Mouse (Mus musculus): ENCODE data around the gene Gse1. TPM values are rescaled to one million over a fixed set of nuclear protein-coding genes. Genes with fewer than 3 reads are reported as not detected.
A peak's percentile ranks its signal among the peaks of the same experiment; 100 is the strongest.

The Gse1 gene
- total RNA-seq, 2 experiments from 2014 or later: 8.4 to 32.7 TPM

DNA sequence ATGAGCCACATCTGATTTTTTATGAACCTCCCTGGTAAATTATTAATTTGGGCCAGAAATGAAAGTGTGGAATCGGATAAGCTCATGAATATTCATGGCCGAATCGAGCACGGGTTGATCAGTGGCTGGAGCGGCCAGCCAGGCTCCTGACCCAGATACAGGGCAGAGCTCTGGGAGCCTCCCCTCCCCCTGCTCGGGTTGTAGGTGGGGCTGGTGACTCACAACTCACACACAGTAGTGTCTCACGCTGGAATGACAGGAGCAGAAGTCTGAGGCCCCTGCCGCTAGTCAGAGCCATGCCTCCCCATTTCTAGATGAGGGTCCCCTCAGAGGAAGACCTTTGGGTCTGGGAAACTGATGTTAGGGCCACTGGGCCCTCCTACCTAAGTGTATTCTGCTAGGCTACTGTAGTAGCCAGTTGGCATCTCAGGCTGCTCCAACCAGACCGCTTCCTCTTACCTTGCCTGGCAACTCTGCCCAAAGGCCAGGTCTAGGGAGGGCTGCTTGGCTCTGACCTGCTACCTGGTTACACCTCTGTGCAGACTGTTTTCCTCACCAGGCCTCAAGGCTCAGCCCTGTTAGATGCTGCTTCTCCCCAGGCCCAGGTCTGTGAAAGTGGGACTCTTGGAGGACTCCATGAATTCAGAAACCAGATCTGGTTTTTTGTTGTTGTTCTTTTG lies 270.8 kb downstream of the Gse1 start:
- no peak for ATAC-seq (replicated peaks; ENCODE audit: poor library complexity, severe bottlenecking)

DNA sequence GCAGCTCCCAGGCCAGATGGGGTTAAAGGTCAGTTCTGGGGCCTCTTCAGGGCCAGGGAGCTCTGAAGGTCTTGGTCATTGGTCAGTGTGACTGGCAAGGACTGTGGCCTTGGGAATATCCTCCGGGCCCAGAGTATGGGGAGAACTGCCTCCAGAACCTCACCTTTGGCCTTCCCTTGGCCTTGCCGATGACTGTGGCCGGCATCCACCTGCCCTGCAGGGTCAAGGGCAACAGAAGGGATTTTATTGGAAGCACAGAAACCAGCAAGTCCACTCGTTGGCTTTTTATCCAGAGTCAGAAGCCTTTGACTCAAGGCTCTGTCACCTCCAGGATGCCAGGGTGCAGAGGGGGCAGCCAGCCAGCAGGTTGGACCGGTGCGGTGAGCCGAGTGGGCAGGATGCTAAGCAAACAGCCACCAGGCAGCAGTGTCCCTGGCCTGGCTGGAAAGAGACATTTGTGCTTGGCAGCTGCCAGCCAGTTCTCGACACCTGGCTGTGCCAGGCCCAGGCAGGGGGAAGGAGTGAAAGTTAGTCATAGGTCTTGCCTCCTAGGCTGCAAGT lies 272.5 kb downstream of the Gse1 start:
- ATAC-seq (replicated peaks; ENCODE audit: poor library complexity, severe bottlenecking): no peak

DNA sequence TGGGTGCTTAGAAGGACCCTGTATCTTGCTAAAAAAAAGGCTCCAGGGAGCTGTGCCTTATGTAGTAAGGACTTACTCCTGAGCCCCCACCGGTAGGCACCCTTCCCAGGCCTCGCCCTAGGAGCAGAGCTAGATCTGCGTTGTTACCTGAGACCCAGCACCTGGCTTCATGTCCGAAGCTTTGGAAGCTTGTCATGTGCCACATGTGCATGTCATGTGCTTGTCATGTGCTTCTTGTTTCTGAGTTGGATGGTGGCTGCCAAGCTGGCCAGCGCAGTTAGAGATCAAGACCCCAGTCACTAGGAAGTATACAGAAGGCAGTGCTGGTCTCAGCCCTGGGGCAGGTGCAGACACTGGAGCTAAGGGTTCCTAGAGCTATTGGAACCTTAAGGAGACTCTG lies 273.2 kb downstream of the Gse1 start:
- ATAC-seq (replicated peaks; ENCODE audit: poor library complexity, severe bottlenecking): no peak

DNA sequence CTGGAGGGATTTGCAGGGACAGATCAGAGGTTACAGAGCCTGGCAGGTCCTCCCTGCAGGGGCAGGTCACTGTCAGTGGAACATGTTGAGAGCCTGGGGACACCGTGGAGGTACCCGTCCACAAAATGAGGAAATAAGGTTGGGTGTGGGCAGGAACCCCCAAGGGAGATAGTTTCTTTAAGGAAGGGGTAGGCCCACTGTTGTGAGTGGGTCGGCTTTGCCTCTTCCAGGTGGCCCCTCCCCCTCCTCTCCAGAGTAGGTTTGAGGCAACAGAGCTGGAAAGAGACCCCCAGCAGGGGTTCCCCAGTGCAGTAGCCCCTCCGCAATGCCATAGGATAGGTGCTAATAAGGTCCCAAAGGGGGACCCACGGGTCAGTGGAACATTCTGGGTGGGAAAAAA lies 274.2 kb downstream of the Gse1 start:
- ATAC-seq (replicated peaks; ENCODE audit: poor library complexity, severe bottlenecking): peak; percentile 70

DNA sequence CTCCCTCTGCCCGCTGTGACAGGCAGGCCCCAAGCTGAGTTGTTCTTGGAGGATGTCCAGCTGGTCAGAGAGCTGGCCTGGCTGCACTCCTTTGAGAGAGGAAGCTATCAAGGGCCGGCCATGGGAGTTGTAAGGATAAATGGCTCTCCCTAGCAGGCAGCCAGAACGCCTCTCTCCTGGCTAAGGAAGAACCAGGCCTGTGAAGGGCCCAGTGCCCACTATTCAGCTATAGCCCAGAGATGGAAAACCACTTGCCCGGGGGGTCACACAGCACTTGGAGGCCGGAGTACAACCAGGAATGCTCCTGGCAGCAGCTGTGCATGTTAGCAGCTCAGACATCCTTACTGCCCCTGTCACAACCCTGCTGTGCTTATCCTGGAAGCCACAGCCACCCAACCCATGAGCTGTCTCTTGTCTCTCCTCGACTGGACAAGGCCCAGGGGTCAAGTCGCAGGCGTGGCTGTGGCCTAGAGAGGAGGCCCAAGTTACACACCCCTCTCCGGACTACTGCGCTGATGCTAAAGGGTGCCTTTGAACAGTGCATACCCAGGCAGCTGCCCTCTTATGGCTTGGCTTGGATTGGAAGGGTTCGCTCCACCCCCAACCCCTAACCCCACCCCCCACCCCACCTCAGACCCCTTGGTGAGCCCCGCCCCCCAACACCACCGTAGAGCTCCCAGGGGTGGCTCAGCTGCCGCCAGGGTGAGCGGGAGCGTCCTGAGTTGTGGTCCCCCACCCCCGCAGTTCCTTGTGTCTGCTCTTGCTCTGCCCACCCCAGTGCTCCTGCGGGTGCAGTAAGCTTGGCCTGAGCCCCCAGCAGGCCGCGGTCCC lies 276.2 kb downstream of the Gse1 start:
- no peak for ATAC-seq (replicated peaks; ENCODE audit: poor library complexity, severe bottlenecking)

DNA sequence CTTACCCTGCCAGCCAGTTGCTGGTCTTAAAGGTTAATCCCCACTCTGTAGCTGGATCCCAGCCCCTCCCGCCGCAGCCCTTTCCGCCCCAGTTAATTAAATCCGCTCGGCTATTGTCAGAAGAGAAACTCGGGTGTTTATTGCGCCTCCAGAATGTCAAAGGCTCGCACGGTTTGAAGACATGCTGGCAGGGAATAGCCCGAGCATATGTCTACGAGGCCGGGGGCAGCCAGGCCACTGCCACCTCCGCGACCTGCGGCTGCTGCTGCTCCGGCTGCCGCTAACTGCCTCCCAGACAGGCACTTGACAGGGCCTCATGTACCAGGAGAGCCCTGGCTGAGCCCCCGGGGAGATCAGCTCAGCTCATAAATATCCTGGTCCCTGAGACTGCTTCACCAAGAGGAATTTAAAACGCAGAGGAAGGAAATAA lies 276.8 kb downstream of the Gse1 start:
- ATAC-seq (replicated peaks; ENCODE audit: poor library complexity, severe bottlenecking): no peak

DNA sequence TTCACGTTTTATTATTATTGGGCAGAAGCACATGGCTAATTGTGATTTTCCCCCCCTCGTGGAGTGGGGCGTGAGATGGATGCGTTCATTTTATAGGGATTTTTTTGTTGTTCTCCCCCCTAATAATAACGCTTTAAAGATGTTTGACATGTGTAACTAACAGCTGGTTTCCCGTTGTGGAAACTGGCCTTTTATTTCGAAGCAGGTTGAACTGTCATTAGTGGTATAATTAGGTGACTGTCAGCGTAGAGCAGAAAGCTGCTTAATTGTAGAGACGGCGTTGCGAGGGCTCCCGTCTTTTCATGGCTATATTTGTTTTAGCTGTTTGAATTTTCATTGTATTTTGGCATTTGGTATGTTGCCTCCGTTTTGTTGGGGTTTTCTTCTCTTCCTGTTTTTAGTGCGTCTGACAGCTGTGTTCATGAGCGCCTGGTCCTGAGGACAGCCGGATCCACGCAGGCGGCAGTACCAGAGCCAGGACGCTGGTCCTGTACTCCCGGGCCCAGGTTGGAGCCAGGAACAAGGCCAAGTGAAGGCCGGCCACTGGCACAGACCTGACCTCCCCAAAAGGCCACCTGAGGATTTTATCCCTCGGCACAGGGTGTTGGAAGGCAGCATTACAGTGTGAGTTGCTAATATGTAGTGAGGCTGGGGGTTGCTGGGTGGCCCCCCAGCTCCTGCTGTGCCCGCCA lies 277.5 kb downstream of the Gse1 start:
- ATAC-seq (replicated peaks; ENCODE audit: poor library complexity, severe bottlenecking): no peak

DNA sequence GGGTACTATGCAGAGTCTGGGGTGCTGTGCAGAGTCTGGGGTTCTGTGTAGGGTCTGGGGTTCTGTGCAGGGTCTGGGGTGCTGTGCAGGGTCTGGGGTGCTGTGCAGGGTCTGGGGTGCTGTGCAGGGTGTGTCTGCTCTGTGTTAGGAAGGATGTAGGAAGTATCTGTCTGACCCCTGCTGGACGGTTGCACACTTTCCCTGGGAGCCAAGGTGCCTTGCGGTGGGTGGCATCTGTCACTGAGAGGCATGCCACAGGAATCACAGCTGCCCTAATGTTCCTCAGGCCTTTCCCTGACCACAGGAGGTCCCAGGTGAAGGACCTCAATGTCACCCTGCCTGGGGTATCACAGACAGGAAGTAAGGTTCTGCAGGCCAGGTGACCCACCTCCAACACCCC lies 278.3 kb downstream of the Gse1 start:
- no peak for ATAC-seq (replicated peaks; ENCODE audit: poor library complexity, severe bottlenecking)

DNA sequence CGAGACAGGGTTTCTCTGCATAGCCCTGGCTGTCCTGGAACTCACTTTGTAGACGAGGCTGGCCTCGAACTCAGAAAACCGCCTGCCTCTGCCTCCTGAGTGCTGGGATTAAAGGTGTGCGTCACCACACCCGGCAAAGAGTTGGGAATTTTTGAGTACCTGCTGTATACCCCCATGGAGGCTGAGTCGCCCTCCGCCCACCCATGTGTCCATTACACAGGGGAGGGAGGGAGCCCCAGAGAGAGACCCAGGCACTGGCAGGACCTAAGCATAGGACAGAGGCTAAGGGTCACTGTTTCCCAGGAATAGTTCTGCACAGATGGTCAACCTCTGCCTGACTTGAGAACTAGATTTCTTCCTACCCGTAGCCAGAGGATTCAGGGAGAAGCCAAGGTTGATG lies 279.0 kb downstream of the Gse1 start:
- ATAC-seq (replicated peaks; ENCODE audit: poor library complexity, severe bottlenecking): no peak

DNA sequence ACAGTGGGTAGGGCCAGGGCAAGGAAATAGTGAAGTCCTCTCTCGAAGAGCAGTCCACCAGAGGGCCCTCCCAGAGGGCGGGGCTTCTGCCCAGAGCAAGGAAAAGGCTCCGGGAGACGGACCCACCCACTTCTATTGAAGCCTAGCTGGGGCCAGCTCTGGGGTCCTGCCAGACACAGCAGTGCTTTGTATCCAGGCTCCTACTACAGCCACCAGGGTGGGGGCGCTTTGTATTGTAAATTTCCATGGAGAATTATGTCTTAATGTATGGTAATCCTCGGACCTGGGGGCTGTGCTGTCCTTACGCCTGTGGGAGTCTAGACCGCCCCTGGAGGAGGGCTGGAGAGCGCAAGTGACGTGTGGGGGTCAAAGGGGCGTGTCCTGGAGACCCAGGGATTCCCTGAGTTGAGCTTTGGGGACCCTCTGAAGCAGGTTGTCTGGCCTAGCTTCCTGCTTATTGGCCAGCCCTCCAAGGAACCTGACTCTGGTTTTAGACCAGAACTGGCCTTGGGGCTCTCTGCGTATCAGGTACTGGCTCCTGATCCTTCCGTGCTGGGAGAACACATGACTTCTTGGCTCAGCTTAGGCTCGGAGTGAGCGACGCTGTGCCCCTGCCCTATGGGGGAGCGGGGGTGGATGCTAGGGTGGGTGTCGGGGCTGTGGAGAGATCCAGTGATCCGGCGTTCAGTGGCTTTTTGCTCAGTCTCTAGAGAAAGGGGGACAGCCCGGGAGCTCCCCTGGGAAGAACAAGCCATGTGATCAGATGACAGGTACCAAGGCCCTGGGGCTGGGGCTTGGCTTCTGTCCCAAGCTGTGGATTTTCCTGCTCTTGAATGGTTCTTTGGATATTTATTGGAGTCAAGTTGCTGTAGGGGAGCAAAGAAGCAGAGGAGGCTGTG lies 281.1 kb downstream of the Gse1 start:
- peak; percentile 32 for ATAC-seq (replicated peaks; ENCODE audit: poor library complexity, severe bottlenecking)

DNA sequence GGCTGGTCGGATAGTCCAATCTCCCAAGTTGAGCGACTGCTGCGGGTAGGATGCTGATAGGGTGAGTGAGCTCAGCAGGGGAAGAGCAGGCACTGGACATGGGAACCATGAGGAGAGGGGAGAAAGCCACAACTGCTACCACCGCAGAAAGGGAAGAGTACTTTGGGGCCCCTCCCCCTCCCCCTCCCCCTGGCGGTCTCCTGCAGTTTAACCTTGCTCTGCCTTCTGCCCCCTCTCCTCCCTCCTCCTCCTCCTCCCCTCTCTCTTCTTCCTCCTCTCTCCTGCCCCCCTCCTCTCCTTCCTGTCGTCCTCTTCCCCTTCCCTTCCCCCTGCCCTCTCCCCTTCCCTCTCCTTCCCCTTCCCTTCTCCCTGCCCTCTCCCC lies 281.8 kb downstream of the Gse1 start:
- ATAC-seq (replicated peaks; ENCODE audit: poor library complexity, severe bottlenecking): peak; percentile 67

DNA sequence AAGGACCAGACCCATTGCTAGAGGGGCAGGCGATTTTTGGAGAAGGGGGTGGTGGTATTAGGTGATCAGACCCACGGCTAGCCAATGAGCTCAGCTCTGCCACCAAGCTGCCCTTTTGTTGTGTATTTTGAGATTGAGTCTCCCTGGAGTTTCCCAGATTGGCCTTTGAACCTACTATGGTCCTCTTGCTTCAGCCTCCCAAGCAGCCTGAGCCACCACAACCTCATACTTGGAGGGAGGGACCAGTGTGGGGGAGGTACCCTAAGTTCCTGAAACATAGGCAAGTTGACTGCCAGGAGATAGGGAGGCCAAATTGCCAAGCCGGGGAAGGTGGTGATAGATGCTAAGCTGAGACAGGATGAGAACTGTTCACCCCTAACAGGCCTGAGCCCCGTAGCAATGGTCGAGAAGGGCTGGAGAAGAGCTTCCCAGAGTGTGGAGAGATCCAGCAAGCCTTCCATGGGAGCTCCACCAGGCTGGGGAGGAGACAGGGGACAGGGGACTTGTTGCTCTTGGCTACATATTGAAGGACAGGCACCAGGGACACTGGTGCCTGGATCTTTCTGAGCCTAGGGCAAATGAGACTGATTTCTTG lies 282.7 kb downstream of the Gse1 start:
- ATAC-seq (replicated peaks; ENCODE audit: poor library complexity, severe bottlenecking): peak; percentile 34

DNA sequence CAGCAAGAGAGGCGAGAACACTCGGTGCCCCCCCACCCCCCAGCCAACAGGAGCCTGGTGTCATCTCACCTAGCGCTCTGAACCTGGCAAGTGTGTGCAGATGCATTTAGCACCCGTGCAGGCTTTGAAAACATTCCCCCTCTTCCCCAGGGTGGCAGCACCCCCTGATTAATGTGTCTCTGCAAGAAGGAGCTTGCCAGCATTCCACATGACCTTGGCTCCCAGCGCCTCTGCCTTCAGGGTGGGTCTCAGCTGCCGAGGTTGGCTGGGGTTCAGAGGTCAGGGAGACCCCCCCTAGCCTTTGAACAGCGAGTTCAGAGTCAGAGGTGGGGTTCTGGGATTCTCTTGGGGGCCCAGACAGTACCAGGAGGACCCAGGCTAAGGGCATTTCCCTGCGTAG lies 283.5 kb downstream of the Gse1 start:
- no peak for ATAC-seq (replicated peaks; ENCODE audit: poor library complexity, severe bottlenecking)

DNA sequence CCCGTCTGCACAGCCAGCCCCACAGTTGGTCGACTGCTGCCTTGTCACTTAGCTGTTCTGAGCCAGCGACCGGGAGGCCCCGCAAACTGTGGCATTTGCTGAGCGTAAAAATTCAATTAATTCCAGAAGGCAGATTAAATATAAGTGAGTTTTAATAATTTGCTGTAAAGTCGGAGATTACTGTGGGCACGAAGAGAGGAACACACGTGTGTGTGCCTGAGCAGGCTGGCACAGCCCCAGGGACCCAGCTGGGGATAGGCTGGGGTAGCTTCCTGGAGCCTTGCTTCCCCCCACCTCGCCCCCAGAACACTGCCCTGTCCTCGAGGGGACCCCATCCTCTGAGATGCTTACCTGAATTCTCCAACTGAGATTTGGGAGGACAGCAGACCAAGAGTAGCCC lies 284.1 kb downstream of the Gse1 start:
- no peak for ATAC-seq (replicated peaks; ENCODE audit: poor library complexity, severe bottlenecking)

DNA sequence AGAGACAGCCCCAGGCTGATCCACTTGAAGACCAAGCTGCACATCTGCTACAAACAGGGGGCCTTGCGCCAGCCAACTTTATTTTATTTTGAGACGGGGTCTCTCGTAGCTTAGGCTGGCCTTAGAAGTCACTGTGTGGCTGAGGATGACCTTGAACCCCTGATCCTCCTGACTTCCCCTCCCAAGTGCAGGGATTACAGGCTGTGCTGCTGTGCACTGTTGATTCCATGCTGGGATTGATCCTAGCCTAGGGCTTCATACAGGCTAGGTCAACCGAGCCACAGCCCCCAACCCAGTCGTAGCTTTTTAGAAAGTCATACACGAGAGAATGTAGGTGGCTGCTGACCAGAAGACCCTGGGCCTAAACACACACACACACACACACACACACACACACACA lies 284.9 kb downstream of the Gse1 start:
- no peak for ATAC-seq (replicated peaks; ENCODE audit: poor library complexity, severe bottlenecking)

DNA sequence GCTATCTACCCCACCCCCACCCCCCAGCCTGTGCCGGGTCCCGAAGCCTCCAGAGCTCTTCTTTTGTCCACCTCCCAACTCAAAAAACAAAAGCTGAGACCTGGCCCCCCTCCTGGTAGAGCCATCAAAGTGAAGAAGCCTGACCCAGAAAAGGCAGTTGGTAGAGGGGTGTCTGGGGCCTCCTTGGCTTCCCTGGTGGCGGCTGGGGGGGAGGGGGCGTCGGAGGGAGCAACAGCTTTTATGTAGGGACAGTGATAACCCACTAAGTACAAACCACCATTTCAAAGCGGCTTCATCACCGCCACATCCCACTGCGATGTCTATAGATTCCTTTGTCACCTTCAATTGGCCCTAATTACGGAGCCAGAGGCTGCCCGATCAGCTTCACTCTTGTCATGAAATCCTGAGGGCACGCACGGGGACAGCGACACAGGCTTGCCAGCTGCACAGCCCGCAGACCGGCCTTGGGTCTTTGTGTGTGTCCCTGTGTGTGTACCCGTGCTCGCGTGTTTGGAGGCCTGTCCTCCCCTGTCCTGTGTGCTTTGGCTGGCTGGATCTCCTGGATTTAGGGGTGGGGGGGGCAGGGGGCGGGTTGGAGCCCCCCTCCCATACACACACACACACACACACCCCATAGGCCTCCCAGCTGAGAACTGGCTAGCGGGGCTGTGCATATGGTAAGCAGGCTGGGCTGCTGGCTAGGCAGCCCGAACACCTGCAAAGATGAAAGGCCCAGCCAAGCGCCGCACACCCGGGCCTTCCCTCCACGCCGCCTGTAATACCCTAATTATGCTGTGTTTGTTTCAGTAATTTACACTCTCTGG lies 285.6 kb downstream of the Gse1 start:
- ATAC-seq (replicated peaks; ENCODE audit: poor library complexity, severe bottlenecking): no peak

DNA sequence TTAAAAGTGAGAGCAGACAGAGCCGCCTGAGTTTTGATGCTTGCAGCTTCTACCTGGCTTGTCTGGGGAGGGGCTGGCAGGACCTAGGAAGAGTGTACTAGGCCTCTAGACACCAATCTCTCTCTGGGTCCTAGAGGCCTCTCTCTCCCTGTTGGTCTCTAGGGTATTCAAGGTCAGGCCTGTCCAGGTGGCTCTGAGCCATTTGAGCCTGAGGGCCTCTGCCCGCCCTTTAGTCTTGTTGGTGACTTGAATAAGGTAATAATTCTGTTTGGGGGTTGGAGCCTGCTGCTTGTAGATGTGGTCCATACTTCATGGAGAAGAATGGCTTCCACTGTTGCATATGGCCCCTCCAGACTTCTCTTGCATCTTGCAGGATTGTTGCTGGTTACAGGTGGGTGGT lies 287.0 kb downstream of the Gse1 start:
- no peak for ATAC-seq (replicated peaks; ENCODE audit: poor library complexity, severe bottlenecking)

DNA sequence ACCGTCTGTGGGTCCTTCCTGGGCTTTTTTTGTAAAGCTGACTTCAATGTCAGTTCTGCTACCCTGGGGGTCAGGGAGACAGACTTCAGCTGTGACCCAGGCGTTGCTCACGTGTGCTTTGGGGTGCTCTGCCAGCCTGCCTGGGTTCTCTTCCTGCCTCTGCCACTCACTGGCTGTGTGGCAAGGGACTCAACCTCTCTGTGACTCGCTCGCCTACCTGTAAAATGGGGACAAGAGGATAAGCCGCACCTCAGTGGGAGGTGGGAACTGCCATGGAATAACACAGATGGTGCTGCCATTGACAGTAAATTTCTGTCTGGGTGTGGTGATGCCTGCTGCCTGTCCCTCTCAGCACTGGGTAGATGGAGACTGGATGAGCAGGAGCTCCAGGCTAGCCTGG lies 287.4 kb downstream of the Gse1 start:
- ATAC-seq (replicated peaks; ENCODE audit: poor library complexity, severe bottlenecking): no peak
